Mouse (Mus musculus): ENCODE data around the gene Lrrc8e.
A peak's percentile ranks its signal among the peaks of the same experiment; 100 is the strongest.

GRCm38 (mm10) chr8:4267627-4268026, 41.0 kb downstream of the Lrrc8e start:
- TF ChIP-seq TCF12 (IDR thresholded peaks at IDR 0.05; ENCODE audit: low read depth, low read length) = no peak
- peak in 1 of 2 experiments; percentile 47; a peak in 2 of 4 replicates for TF ChIP-seq CTCF (conservative IDR thresholded peaks at IDR 0.05 in 1 of 2, IDR thresholded peaks at IDR 0.05 in 1 of 2; ENCODE audit: low read depth in 2 of 2, low read length in 2 of 2)
- TF ChIP-seq MEF2A (IDR thresholded peaks at IDR 0.05; ENCODE audit: borderline replicate concordance, low read depth, low read length) = no peak
- TF ChIP-seq MAFK (IDR thresholded peaks at IDR 0.05; ENCODE audit: insufficient replicate concordance, low read length) = no peak
- TF ChIP-seq NELFE (IDR thresholded peaks at IDR 0.05; ENCODE audit: low read depth, low read length) = no peak
- no peak for TF ChIP-seq EP300 (IDR thresholded peaks at IDR 0.05; ENCODE audit: low read length)
- no peak for TF ChIP-seq POLR2A (IDR thresholded peaks at IDR 0.05; ENCODE audit: low read depth, low read length)
- no peak for TF ChIP-seq E2F4 (IDR thresholded peaks at IDR 0.05; ENCODE audit: insufficient replicate concordance, low read depth, low read length)

All from CH12.LX (cell line).